Mouse (Mus musculus) lung, postnatal 0 days (tissue): ENCODE measurements around the gene Car14.
"Not testable (repeated sequence)": the region's sequence is repeated elsewhere in the genome, so short reads cannot be mapped to it uniquely, and the experiment has no call there.

Source experiments
- CTCF ChIP-seq: IDR thresholded peaks from 2 replicates; pipeline ENCODE4 v1.5.1; 2016; ENCODE audit warnings: antibody characterized with exemption, mild to moderate bottlenecking
- EP300 ChIP-seq: IDR thresholded peaks from 2 replicates; pipeline ENCODE4 v1.6.1; 2016; ENCODE audit warnings: antibody characterized with exemption, mild to moderate bottlenecking, control low read depth

DNA sequence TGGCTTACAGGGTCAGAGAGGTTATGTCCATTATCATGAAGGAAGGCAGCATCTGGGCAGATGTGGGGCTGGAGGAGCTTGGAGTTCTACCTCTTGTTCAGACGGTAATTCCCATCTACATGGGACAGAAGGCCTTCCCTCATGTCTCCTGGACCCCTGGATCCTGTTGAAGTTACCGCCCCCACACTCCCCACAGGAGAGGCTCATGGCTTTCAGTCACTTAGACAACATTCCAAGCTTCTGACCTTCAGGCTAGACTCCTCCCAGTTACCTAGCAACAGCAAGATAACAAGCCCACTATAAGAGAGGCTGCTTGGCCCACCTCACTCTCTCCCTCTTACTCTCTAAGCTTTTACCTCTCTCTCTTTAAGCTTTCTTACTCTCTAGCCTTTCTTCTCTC lies 16.0 kb upstream of the Car14 start:
- not testable (repeated sequence) for TF ChIP-seq CTCF, EP300
